Mouse (Mus musculus): ENCODE data around the gene Gm4869.

DNA sequence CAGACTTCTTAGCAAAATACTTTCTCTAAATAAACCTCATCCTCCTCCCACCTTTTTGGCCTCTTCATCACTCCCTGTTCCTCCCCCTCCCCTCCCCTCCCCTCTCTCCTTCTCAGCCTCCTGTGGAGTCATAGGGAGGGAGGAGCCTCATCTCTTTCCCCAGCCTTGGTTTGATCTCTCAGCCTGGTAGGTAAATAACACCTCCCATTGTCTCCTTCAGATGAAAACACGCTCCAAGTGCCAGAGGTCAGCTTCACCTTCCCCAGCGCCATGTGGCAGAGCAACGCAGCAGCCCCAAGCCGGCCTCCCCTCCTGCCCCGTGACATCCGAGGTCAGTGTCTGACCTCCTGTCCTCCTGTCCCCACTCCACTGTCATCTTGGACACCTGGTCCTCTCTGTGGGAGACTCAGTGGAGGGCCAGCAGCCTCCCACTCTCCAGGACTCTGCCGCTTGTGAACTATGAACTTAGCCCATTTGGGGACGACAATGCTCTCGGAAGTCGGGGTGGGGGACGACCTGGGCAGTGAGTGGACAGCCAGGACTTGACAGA is 47.3 kb downstream of the Gm4869 start:
- TF ChIP-seq CTCF (IDR thresholded peaks at IDR 0.05; ENCODE audit: control insufficient read depth, insufficient read depth, low read length) (no peak), POLR2A (IDR thresholded peaks at IDR 0.05; ENCODE audit: borderline replicate concordance, control insufficient read depth, low read depth, low read length) (no peak)

Data from bone marrow, adult 2 months (tissue).